Mouse (Mus musculus) heart, embryonic 13.5 days (tissue): ENCODE measurements around the gene Gm13043. TPM values are rescaled to one million over a fixed set of nuclear protein-coding genes. Genes with fewer than 3 reads are reported as not detected.
"Not testable (repeated sequence)": the region's sequence is repeated elsewhere in the genome, so short reads cannot be mapped to it uniquely, and the experiment has no call there.

Source experiments
- ATAC-seq: fragments of 200-750 bp; cut with Nextera tagmentation; 2 replicates; pipeline ENCODE4 v1.8.0; 2017; ENCODE audit warnings: moderate TSS enrichment; ENCODE audit not compliant: insufficient number of reproducible peaks, low FRiP score, low TSS enrichment; ENCODE audit errors: extremely low read depth
- H3K27ac ChIP-seq: fragments of 300-500 bp; sonication (generic); replicated peaks from 2 replicates; pipeline ENCODE4 v1.5.1; 2015; ENCODE audit warnings: moderate library complexity, mild to moderate bottlenecking, inconsistent platforms
- H3K27me3 ChIP-seq: fragments of 300-500 bp; sonication (generic); replicated peaks from 2 replicates; pipeline ENCODE4 v1.6.1; 2015; ENCODE audit warnings: mild to moderate bottlenecking, inconsistent platforms
- H3K36me3 ChIP-seq: fragments of 300-500 bp; sonication (generic); 2 replicates; pipeline ENCODE4 v1.6.1; 2015; ENCODE audit warnings: mild to moderate bottlenecking, inconsistent platforms
- H3K4me1 ChIP-seq: fragments of 300-500 bp; sonication (generic); 2 replicates; pipeline ENCODE4 v1.6.1; 2015; ENCODE audit warnings: inconsistent platforms
- H3K4me2 ChIP-seq: fragments of 300-500 bp; sonication (generic); 2 replicates; pipeline ENCODE4 v1.6.1; 2015; ENCODE audit warnings: inconsistent platforms, mild to moderate bottlenecking, moderate library complexity
- H3K4me3 ChIP-seq: fragments of 300-500 bp; sonication (generic); 2 replicates; pipeline ENCODE4 v1.5.1; 2015; ENCODE audit warnings: moderate library complexity, mild to moderate bottlenecking, inconsistent platforms
- H3K9ac ChIP-seq: fragments of 300-500 bp; sonication (generic); 2 replicates; pipeline ENCODE4 v1.6.1; 2015; ENCODE audit warnings: inconsistent platforms, mild to moderate bottlenecking, moderate library complexity
- H3K9me3 ChIP-seq: fragments of 300-500 bp; sonication (generic); 2 replicates; pipeline ENCODE4 v1.6.1; 2016; ENCODE audit warnings: inconsistent platforms
- WGBS: fragments of 180-500 bp; shearing (Covaris S2); methylation state at CpG from one replicate; pipeline ENCODE4 v1.1.7; 2015; ENCODE audit warnings: mixed read lengths; 5-methylcytosine and 5-hydroxymethylcytosine counted together
- polyA plus RNA-seq: library from polyadenylated mRNA; unstranded; fragments of >200 nt; fragmentation: Nextera tagmentation; extraction: Ambion mirVana; gene quantifications from 2 replicates; pipeline ENCODE4 v1.2.1, GENCODE M21; 2015

The Gm13043 gene
- polyA plus RNA-seq: not detected in 2 replicates

- Histone ChIP-seq H3K9me3 (0 out of 2 replicates have a peak, but pooled peaks cover 3% of the 10 kb centered on the region), H3K27me3 (no peaks in the 10 kb centered on the region), H3K4me3 (no peak within 1 kb of the TSS), H3K36me3 (no peaks in the 10 kb centered on the region), H3K27ac (no peak within 1 kb of the TSS), H3K9ac (no peak within 1 kb of the TSS), H3K4me2 (no peak within 1 kb of the TSS), H3K4me1 (no peaks in the 10 kb centered on the region)
- WGBS: 70% methylated on average over 3 of the region's 3 CpGs
- no peak for ATAC-seq
These were observed at the start of gene Gm13043 for GRCm38 (mm10) chr4:143511043-143511442. Gm13043 (plus strand) TSS chr4:143511343.

GRCm38 (mm10) chr4:143535654-143536053, 24.5 kb downstream of the Gm13043 start, which contains the start of gene Gm13040:
Gm13040 (plus strand) TSS chr4:143535954.
- H3K27me3 ChIP-seq, H3K27ac ChIP-seq, H3K9me3 ChIP-seq, H3K4me2 ChIP-seq, H3K4me3 ChIP-seq, H3K36me3 ChIP-seq, ATAC-seq, H3K4me1 ChIP-seq, H3K9ac ChIP-seq: not testable (repeated sequence)
- WGBS: no CpG with 5 or more reads among the region's 3 CpGs

- not testable (repeated sequence) for ATAC-seq, H3K4me1 ChIP-seq, H3K27me3 ChIP-seq, H3K4me3 ChIP-seq, H3K9ac ChIP-seq, H3K36me3 ChIP-seq, H3K9me3 ChIP-seq, H3K4me2 ChIP-seq, H3K27ac ChIP-seq
- no CpG with 5 or more reads among the region's 3 CpGs for WGBS
These were observed 40.3 kb downstream of the Gm13043 start, which contains the start of the genes BC080695 and Gm13057 for GRCm38 (mm10) chr4:143551400-143551799. BC080695 (plus strand) TSS chr4:143551700. Gm13057 (plus strand) TSS chr4:143551709.

Other genes with a start within 250 kb of the Gm13043 start
- gene Pdpn, start 211.8 kb upstream of the Gm13043 start, polyA plus RNA-seq: 25.4 and 28.0 TPM in 2 replicates
- gene Lrrc38, start 161.6 kb upstream of the Gm13043 start, polyA plus RNA-seq: 0.17 and 0.40 TPM in 2 replicates
- gene Pramel1, start 116.9 kb upstream of the Gm13043 start, polyA plus RNA-seq: not detected in 2 replicates
- 11.0 and 13.2 TPM in 2 replicates for gene Pramef8, start 98.9 kb upstream of the Gm13043 start, polyA plus RNA-seq
- gene Oog4, start 61.0 kb upstream of the Gm13043 start, polyA plus RNA-seq: not detected in 2 replicates
- gene Gm13040, start 24.6 kb downstream of the Gm13043 start, polyA plus RNA-seq: not detected in 2 replicates
- not detected in 2 replicates for gene BC080695, start 40.4 kb downstream of the Gm13043 start, polyA plus RNA-seq
- gene Gm13057, start 40.4 kb downstream of the Gm13043 start, polyA plus RNA-seq: not detected in 2 replicates
- not detected in 2 replicates for gene Gm13083, start 103.7 kb downstream of the Gm13043 start, polyA plus RNA-seq
- not detected in 2 replicates for gene Gm13088, start 145.9 kb downstream of the Gm13043 start, polyA plus RNA-seq
- gene Gm13089, start 191.4 kb downstream of the Gm13043 start, polyA plus RNA-seq: not detected in 2 replicates
- gene Gm13078, start 208.1 kb downstream of the Gm13043 start, polyA plus RNA-seq: not detected in 2 replicates